Mouse (Mus musculus): ENCODE measurements around the gene Bcl2l15.
"Not testable (repeated sequence)": the region's sequence is repeated elsewhere in the genome, so short reads cannot be mapped to it uniquely, and the experiment has no call there.

Gene Bcl2l15

GRCm38 (mm10) chr3:103832426-103832825, at the start of gene Bcl2l15:
TSS of gene Bcl2l15 (plus strand) at chr3:103832601.
- no peak for DNase-seq (ENCODE audit: low spot score)

- no peak for DNase-seq (ENCODE audit: low spot score)
Measured at GRCm38 (mm10) chr3:103782844-103783609, 49.4 kb upstream of the Bcl2l15 start.

GRCm38 (mm10) chr3:103787225-103787624, 45.2 kb upstream of the Bcl2l15 start:
- DNase-seq (ENCODE audit: low spot score): no peak

- DNase-seq (ENCODE audit: low spot score): no peak
Measured at GRCm38 (mm10) chr3:103789096-103789495, 43.3 kb upstream of the Bcl2l15 start.

- no peak for DNase-seq (ENCODE audit: low spot score)
Measured at GRCm38 (mm10) chr3:103789891-103790345, 42.5 kb upstream of the Bcl2l15 start.

GRCm38 (mm10) chr3:103790346-103791145, 41.9 kb upstream of the Bcl2l15 start:
- no peak for DNase-seq (ENCODE audit: low spot score)

GRCm38 (mm10) chr3:103791230-103792110, 40.9 kb upstream of the Bcl2l15 start, which contains the start of gene Hipk1:
TSS of gene Hipk1 (minus strand) at chr3:103791563.
- peak; percentile 87 for DNase-seq (ENCODE audit: low spot score)

- not testable (repeated sequence) for DNase-seq (ENCODE audit: low spot score)
Measured at GRCm38 (mm10) chr3:103792111-103792406, 40.3 kb upstream of the Bcl2l15 start.

- DNase-seq (ENCODE audit: low spot score): no peak
Measured at GRCm38 (mm10) chr3:103792566-103792965, 39.8 kb upstream of the Bcl2l15 start.

- DNase-seq (ENCODE audit: low spot score): no peak
Measured at GRCm38 (mm10) chr3:103796389-103796788, 36.0 kb upstream of the Bcl2l15 start.

GRCm38 (mm10) chr3:103799507-103799906, 32.9 kb upstream of the Bcl2l15 start:
- DNase-seq (ENCODE audit: low spot score): no peak

GRCm38 (mm10) chr3:103801631-103802531, 30.5 kb upstream of the Bcl2l15 start:
- DNase-seq (ENCODE audit: low spot score): peak; percentile 92

- DNase-seq (ENCODE audit: low spot score): no peak
Measured at GRCm38 (mm10) chr3:103802861-103803260, 29.5 kb upstream of the Bcl2l15 start.

- no peak for DNase-seq (ENCODE audit: low spot score)
Measured at GRCm38 (mm10) chr3:103805671-103806070, 26.7 kb upstream of the Bcl2l15 start.

GRCm38 (mm10) chr3:103808891-103809798, 23.3 kb upstream of the Bcl2l15 start, which contains the start of the genes Dclre1b, Ap4b1 and Gm43064:
TSS of gene Dclre1b (minus strand) at chr3:103809444.
TSS of gene Ap4b1 (plus strand) at chr3:103809520.
TSS of gene Gm43064 (plus strand) at chr3:103809573.
- peak; percentile 83 for DNase-seq (ENCODE audit: low spot score)

- DNase-seq (ENCODE audit: low spot score): no peak
Measured at GRCm38 (mm10) chr3:103809799-103810150, 22.6 kb upstream of the Bcl2l15 start.

- DNase-seq (ENCODE audit: low spot score): no peak
Measured at GRCm38 (mm10) chr3:103810967-103811366, 21.4 kb upstream of the Bcl2l15 start.

- no peak for DNase-seq (ENCODE audit: low spot score)
Measured at GRCm38 (mm10) chr3:103827548-103827947, 4.9 kb upstream of the Bcl2l15 start.

GRCm38 (mm10) chr3:103829036-103829435, 3.4 kb upstream of the Bcl2l15 start:
- DNase-seq (ENCODE audit: low spot score): no peak

GRCm38 (mm10) chr3:103830681-103831080, 1.7 kb upstream of the Bcl2l15 start:
- DNase-seq (ENCODE audit: low spot score): not testable (repeated sequence)

Measured in ovary, adult 18-20 months (tissue).